Mouse (Mus musculus) spleen, postnatal 4 days (tissue): Measurements from ENCODE around the gene Lpp.

ENCODE experiments used
- DNase-seq, 2 experiments: peaks; one replicate each; pipeline ENCODE4 v3.0.0; 2022; ENCODE audit warnings: low spot score in 2 of 2

Lpp gene

DNA sequence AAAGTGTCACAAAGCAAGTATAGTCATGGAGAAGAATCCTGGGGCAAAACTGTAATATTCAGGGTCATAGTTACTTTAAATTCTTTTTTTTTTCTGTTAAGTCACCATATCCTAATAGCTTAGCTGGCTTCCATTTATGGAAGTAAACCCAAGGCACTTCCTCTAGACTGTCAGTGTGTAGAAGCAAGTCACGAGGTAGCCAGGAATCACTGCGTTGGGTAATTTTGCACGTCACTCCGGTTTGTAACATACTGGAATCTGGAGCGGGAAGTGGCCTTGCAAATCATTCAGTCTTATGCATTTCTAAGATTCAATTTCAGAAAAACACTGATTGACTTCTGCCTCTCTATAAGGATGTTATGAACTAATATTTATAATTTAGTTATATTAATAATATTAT is 232.3 kb downstream of the Lpp start:
- no peak for DNase-seq

- DNase-seq = no peak
These were observed 235.5 kb downstream of the Lpp start for GRCm38 (mm10) chr16:24628779-24629178.

DNA sequence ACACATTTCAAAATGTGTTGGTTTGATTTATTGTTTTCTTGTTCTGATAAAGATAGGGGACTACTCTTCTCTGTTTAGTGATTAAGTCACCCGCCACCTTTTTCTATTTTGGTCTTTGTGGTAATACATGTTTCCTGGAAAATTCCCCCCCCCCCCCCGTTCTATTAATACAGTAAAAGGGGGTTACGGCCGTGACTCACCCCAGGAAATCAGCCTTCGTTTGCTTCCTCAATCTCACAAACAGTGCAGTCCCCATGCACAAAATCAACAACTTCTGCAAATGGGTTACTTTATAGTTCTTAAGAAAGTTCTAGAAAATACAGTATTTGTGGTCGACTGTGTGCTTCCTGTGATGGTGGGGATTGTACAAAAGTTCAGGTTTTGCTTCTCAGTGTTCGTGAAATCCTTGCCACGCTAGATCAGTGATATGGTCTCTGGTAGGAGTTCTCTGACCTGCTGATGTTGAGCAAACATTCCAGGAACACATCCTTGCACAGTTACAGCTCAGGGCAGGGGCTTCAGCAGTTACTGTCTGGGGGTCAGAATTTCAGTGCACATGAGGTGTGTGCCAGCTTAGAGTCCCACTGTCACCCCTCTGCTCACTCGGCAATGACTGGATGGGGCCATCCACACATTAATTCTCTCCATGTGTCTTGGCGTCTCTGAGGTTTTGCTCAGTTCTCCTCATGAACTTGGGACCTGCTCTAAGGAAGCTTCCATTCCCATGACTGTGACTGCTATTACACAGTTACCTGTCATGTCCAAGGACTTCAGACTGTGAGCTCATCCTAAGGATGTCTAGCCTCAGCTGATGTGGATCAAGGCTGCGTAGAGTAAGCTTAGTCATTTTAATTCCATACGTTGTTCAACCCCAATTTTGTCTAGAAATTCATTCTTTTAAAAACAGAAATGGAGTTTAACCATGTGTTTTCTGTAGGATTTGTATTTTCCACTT is 236.2 kb downstream of the Lpp start:
- no peak for DNase-seq

GRCm38 (mm10) chr16:24635381-24635919 is 242.1 kb downstream of the Lpp start:
- DNase-seq = no peak

DNA sequence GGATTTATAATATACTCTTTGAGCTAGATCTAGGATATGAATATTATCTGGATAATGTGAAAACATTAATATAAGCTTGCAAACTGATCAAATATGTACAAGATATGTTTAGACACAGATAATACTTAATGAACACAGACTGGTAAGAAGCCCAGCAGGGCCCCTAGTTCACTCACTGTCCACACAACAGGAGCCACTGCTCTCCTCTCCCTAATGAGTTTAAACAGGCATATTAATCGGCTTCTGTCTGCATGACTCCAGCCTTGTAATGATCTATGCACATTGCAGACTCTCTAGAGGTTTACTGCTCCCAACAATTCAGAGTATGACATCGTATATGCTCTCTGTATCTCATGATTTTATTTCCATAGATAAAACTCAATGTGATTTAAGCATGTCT is 243.6 kb downstream of the Lpp start:
- DNase-seq = no peak

DNA sequence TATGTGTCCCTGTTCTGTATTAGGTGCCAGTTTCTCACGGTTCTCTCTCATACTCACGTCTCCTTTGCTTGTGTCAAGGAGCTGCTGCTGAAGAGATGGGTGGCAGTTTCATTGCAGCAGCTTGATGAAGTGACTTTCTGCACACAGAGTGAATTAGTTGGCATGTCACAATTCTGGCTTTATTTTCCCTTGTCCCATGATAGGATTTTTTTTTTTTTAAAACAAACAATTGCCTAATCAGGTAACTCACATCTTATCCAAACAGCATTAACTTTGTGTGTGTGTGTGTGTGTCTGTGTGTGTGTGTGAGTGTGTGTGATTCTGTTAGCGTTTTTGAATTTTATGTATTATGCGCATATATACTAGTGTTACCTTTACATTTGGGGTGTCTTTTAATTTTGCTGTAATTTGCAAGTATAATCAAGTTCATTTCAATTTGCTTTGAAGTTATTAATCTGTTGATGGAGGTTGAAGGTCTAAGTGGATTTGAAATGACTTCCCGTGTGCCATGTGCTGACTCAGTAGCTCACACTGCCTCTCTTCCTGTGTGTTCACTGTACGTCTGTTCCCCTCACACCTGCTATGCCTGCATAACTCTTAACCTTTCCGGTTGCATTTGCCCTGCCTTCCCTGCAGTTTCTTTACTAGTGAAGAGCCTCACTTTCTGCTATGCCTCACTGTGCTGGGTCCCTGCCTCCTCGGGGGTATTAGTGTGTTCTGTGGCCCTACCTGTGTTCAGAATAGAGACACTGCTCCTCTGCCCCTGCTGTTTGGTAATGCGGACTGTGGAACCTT is 247.9 kb downstream of the Lpp start:
- no peak for DNase-seq

- no peak for DNase-seq
These were observed 249.8 kb downstream of the Lpp start for GRCm38 (mm10) chr16:24643024-24643635.

DNA sequence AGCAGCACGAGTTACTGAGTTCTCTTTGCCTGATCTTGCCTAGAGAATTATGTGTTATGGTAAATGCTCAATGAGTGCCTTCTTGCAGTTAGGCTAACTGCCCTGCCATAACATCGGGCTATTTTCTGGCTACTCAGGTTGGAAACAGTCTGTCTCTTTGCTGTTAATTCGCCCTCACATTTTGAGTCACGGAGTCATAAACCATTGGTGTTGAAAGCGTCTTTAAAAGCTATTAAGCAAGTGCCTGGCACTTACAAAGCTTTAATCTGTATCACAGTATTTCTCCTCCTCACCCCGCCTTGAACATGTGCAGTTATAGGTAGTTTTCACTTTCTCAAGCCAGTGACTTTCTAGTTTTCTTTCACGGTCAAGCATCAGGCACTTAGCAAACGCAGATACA is 250.8 kb downstream of the Lpp start:
- DNase-seq = no peak

DNA sequence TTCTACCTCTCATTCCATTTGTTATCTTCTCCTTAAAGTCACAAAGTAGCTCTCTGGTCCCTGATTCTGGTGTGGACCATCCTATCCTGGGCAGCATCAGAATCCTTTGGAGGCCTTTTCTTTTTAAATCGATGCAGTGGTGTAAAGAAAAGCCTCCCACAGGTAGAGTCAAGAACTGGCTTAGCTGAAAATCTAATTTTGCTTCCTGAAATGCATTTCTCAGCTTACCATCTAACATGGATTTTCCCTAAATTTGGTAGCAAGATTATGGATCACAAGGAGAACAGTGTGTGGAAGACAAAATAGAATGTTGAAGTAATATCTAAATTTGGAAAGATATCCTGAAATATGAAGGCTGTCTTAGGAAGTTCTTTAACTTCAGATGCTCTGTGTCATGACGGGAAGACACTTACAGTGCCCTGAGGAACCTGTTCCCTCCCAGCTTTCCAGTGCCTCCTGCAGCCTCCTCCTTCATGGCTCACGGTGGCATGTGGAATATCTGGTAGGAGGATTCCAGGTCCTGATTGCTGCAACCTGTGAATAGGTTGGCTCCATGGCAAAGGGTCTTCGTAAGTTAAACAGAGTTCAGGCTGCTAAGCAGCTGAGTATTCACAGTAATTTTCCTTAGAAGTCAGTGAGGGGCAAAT is 251.6 kb downstream of the Lpp start:
- DNase-seq = no peak

DNA sequence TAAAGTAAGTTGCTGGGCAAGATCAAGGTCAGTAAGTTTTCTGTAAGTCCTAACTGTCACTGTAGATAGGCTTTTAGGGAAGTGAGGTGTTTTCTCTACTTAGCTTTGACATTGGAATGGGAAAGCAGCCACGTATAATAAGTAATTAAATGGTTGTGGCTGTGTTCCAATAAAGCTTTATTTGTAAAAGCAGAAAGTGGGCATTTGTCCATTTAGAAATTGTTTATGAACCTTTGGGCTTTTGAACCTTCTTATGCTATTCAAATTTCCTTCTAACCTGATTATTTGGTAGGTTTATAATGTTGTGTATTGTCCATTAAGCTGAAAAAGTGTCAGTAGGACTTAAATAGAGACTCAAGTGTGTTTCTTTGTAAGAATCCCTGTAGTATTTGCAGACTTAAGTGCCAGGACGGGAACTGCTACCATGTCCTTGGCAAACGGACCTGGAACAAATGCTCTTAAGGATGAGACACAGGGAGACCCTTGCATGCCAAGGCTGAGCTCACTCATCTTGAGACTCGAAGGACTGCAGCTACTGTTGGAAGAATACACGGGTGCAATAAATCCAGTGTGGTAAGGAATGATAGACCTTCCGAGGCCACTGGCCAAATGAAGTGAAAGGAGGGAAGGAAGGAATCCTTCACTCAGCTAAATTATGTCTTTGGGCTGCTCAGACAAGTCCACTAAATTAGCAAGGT is 252.7 kb downstream of the Lpp start:
- DNase-seq = no peak

DNA sequence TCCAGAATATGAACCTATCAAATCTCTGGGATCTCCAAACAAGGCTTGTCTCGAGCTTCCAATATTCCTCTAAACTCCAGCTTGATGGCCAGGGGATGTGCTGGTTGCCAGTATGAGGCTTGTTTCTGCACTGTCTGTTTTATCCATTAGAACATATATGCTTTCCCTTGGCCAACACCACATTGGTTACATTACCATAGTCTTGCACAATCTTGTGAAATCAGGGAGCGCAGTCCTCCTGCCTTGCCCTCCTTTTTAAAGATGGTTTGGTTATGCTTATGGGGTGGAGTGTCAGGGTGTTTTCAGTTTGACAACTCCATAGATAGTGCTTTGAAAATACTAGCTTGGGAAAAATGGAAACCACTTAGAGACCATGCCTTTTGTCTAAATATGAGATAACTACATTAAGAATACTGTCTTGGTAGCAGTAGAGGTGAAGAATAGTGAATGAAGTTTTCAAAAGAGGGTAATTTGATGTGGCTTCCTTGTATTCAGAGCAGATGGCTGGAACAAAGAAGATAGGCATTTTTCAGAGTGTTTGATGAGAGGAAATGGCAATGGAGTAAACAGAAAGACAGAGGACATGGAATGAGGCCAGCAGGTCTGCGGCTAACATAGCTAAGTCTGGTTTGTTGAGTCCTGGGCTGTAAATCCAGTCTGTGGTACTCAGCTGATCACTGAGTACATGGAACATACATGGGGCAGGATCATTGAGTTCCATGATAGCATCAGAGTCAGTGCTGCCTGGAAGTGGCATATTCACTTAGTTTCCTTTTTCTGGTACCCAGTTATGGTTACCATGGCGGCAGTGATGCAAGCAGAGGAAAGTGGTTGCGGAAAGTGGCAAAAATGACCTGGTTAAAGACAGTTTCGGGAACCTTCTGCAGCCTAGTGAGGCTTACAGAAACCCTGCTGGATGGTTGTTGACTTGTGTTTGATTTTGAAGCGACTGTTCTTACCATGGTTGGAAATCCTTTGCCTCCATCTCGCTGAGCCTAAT is 258.6 kb downstream of the Lpp start:
- no peak for DNase-seq

DNA sequence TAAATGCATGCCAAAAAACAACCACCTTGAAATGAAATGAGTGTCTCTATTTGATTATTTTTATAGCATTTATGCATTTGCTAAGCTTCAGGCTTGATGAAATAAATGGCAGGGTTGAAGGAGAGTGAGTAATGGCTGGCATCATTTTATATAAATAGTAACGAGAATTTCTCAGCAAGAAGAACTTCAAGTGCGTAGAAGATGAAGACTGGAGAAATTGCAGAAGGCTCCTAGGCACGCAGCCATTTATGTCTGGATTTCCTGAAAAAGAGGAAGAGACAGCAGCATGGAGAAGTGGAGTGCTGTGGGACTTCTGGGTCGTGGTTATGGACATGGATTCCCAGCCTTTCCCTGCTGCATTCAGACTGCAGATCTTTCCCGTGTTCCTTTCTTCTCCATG is 259.7 kb downstream of the Lpp start:
- no peak for DNase-seq

- DNase-seq = no peak
These were observed 261.8 kb downstream of the Lpp start for GRCm38 (mm10) chr16:24655116-24655515.

DNA sequence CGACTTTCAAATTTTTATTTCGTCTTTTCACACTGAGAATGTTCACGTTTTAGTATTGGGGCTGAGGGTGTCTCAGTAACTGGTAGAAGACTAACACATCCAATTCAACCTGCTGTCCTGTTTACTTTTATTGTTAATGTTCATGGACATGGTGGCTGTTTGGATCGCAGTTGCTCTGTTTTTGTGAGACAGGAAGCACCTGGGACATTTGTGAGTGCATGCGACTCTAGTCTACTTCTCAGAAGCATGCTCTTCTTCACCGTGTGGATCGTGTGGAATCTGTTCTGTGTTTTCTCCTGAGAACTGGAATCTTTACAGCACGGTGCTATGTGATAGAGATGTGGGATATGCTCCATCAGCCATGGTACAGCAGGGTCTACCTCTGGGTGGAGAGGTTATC is 262.7 kb downstream of the Lpp start:
- DNase-seq = no peak

- no peak for DNase-seq
These were observed 263.4 kb downstream of the Lpp start for GRCm38 (mm10) chr16:24656752-24657151.

GRCm38 (mm10) chr16:24659049-24659448 is 265.7 kb downstream of the Lpp start:
- DNase-seq = no peak

DNA sequence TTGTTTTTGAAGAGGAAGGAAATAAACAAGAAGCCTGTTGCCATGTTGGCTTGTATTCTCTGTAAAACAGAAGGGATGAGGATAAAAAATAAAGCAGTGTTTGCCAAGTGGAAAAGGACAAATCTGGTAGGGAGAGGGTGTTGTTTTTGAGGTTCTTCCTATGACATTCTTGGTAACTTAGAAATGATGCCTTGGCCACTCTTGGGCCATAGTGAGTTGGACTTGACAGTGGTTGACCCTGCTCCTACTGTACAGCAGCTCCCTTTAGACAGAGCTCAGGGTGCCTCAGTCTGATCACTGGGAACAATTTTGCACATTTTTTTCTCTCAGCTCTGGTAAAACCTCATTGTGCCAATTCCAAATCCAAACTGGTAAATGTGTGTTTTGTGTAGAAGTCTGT is 270.8 kb downstream of the Lpp start:
- no peak for DNase-seq

- DNase-seq = no peak
These were observed 276.6 kb downstream of the Lpp start for GRCm38 (mm10) chr16:24669718-24670460.

- no peak for DNase-seq
These were observed 285.6 kb downstream of the Lpp start for GRCm38 (mm10) chr16:24678942-24679341.
